Mouse (Mus musculus): ENCODE measurements around the gene Tmem120b. TPM values are rescaled to one million over a fixed set of nuclear protein-coding genes. Genes with fewer than 3 reads are reported as not detected.

The Tmem120b gene
- 5.8 and 7.6 TPM in 2 replicates for polyA plus RNA-seq (2012; rRNA removed)

DNA sequence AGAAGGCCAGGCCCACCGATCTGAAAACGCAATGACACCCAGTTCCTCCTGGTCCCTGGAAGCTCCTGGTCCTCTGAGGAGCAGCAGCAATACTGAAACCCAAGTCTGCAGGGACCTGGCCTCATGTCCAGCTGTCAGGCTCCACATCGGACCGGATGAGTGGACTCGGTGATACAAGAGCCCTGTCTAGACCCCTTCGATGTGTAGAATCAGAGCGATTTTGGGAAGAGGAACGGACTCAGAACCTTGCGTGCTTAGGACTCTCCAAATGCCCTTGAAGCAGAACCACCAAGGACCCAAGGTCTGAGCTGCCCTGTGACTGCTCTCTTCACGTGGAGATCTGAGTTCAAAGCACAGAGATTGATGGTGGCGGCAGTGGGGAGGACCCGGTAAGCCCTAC, at the start of gene Tmem120b:
Gene Tmem120b (plus strand): TSS at position 301 of the 400 bp plus-strand sequence.
- Histone ChIP-seq H3K27me3 (ENCODE audit: control insufficient read depth, insufficient read depth, low read length) (no peaks in the 10 kb centered on the region), H3K27ac (ENCODE audit: insufficient read depth, low read length) (no peak within 1 kb of the TSS), H3K4me3 (ENCODE audit: extremely low read depth, insufficient read depth, insufficient read length) (no peak within 1 kb of the TSS), H3K4me1 (ENCODE audit: control insufficient read depth, insufficient read depth, insufficient read length) (no peaks in the 10 kb centered on the region), H3K36me3 (ENCODE audit: control insufficient read depth, insufficient read depth, low read length) (no peaks in the 10 kb centered on the region)
- 84% methylated on average over 12 of the region's 12 CpGs for WGBS
- no peak for DNase-seq (ENCODE audit: low read depth in 1 of 2, low spot score in 2 of 2)
- TF ChIP-seq CTCF (IDR thresholded peaks at IDR 0.05; ENCODE audit: extremely low read depth, insufficient read depth, insufficient read length, insufficient replicate concordance) (no peak), POLR2A (IDR thresholded peaks at IDR 0.05; ENCODE audit: low read depth, low read length) (no peak)

DNA sequence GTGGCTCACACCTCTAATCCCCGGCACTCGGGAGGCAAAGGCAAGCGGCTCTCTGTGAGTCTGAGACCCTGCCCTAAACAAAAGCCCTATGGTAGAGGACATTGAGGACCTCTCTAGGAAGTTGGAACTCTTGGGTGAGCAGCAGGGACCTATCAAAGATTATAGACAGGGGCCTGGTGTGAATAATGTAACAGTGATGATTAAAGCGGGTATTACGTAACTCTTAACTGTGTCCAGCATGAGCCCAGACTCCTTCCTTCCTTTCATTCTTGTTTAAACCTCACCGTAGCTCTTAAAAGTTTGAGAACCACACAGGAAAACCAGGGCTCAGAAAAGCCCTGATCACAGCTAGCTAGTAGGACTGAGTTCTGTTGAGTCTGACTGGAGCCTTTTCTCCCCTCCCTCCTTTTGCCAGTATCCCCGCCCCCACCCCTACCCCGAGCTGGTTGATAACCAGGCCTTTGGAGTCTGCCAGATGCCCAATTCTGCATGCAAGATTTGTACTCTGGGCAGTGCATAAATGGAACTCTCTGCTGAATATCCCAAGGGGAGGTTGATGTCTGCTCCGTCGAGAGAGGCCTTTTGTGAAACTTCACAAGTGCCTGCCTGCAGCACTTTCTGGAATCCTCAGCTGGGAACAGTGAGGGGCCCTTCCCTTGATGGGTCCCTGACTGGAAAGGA, 48.7 kb upstream of the Tmem120b start:
- Histone ChIP-seq H3K27me3 (ENCODE audit: control insufficient read depth, insufficient read depth, low read length) (no peaks in the 10 kb centered on the region), H3K27ac (ENCODE audit: insufficient read depth, low read length) (0 out of 2 replicates have a peak overlapping the region, but pooled peaks have one; percentile 44), H3K4me3 (ENCODE audit: extremely low read depth, insufficient read depth, insufficient read length) (no peak overlapping the region), H3K36me3 (ENCODE audit: control insufficient read depth, insufficient read depth, low read length) (no peaks in the 10 kb centered on the region), H3K4me1 (ENCODE audit: control insufficient read depth, insufficient read depth, insufficient read length) (peaks cover 13% of the 10 kb centered on the region; the same call in 1 of the 2 replicates)
- WGBS = 35% methylated on average over 10 of the region's 10 CpGs
- DNase-seq (ENCODE audit: low read depth in 1 of 2, low spot score in 2 of 2) = no peak
- TF ChIP-seq POLR2A (IDR thresholded peaks at IDR 0.05; ENCODE audit: low read depth, low read length) (no peak), CTCF (IDR thresholded peaks at IDR 0.05; ENCODE audit: extremely low read depth, insufficient read depth, insufficient read length, insufficient replicate concordance) (no peak)

DNA sequence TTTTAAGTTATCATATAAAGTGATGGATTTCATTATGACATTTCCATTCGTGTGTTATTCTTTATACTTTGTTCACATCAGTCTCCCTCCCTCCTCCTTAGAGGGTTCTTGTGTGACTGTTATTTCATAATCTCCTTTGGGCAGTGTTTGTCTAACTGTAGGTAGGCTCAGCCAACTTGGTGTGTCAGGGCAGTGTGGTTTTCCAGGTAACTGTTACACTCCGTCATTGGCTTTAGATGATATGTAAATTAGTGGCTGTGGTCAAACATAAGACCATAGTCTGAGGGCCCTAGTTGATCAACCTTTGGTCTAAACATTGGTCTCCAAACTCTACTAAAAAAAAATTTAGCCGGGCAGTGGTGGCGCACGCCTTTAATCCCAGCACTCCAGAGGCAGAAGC, 47.8 kb upstream of the Tmem120b start:
- H3K36me3 ChIP-seq (ENCODE audit: control insufficient read depth, insufficient read depth, low read length) = no peaks in the 10 kb centered on the region
- peaks cover 17% of the 10 kb centered on the region; the same call in 1 of the 2 replicates for H3K4me1 ChIP-seq (ENCODE audit: control insufficient read depth, insufficient read depth, insufficient read length)
- H3K4me3 ChIP-seq (ENCODE audit: extremely low read depth, insufficient read depth, insufficient read length) = no peak overlapping the region
- DNase-seq (ENCODE audit: low read depth in 1 of 2, low spot score in 2 of 2) = no peak
- TF ChIP-seq CTCF (IDR thresholded peaks at IDR 0.05; ENCODE audit: extremely low read depth, insufficient read depth, insufficient read length, insufficient replicate concordance) (no peak), POLR2A (IDR thresholded peaks at IDR 0.05; ENCODE audit: low read depth, low read length) (no peak)
- 86% methylated on average over 5 of the region's 5 CpGs for WGBS
- no peak overlapping the region for H3K27ac ChIP-seq (ENCODE audit: insufficient read depth, low read length)
- H3K27me3 ChIP-seq (ENCODE audit: control insufficient read depth, insufficient read depth, low read length) = no peaks in the 10 kb centered on the region

DNA sequence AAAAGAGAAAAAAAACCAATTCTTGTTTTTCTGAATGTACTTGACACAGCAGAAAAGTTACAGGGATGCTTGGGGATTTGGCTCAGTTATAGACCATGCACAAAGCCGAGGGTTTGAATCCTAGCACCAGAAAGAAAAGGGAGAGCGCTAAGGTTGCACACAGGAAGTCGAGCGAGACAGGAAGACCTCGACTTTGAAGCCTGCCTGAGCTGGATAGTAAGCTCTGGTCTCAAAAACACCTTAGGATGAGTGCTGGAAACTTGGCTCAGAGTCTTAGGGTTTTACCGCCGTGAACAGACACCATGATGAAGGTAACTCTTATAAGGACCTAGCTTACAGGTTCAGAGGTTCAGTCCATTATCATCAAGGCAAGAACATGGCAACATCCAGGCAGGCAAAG, 46.8 kb upstream of the Tmem120b start:
- Histone ChIP-seq H3K36me3 (ENCODE audit: control insufficient read depth, insufficient read depth, low read length) (no peaks in the 10 kb centered on the region), H3K27ac (ENCODE audit: insufficient read depth, low read length) (no peak overlapping the region), H3K4me1 (ENCODE audit: control insufficient read depth, insufficient read depth, insufficient read length) (peaks cover 23% of the 10 kb centered on the region; the same call in 1 of the 2 replicates), H3K4me3 (ENCODE audit: extremely low read depth, insufficient read depth, insufficient read length) (no peak overlapping the region), H3K27me3 (ENCODE audit: control insufficient read depth, insufficient read depth, low read length) (no peaks in the 10 kb centered on the region)
- DNase-seq (ENCODE audit: low read depth in 1 of 2, low spot score in 2 of 2) = no peak
- TF ChIP-seq CTCF (IDR thresholded peaks at IDR 0.05; ENCODE audit: extremely low read depth, insufficient read depth, insufficient read length, insufficient replicate concordance) (no peak), POLR2A (IDR thresholded peaks at IDR 0.05; ENCODE audit: low read depth, low read length) (no peak)
- WGBS = 49% methylated on average over 7 of the region's 7 CpGs

DNA sequence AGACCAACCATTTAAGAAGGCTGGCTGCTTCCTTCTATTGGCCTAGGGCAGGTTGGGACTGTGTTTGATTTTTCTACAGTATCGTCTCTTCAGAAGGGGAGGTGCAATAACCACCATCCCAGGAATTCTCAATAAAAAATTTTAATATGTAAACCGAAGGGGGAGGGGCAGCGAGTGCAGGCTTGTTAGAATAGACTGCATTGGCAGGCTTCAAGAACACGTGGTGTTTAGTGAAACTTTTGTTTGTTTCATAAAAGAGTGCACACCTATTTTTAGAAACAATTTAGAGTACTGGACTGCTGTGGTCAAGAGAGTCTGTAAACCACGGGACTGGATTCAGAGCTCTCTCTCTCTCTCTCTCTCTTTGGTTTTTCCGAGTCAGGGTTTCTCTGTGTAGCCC, 45.2 kb upstream of the Tmem120b start:
- Histone ChIP-seq H3K4me3 (ENCODE audit: extremely low read depth, insufficient read depth, insufficient read length) (no peak overlapping the region), H3K27ac (ENCODE audit: insufficient read depth, low read length) (no peak overlapping the region), H3K27me3 (ENCODE audit: control insufficient read depth, insufficient read depth, low read length) (no peaks in the 10 kb centered on the region), H3K4me1 (ENCODE audit: control insufficient read depth, insufficient read depth, insufficient read length) (peaks cover 14% of the 10 kb centered on the region; the same call in 1 of the 2 replicates), H3K36me3 (ENCODE audit: control insufficient read depth, insufficient read depth, low read length) (no peaks in the 10 kb centered on the region)
- TF ChIP-seq CTCF (IDR thresholded peaks at IDR 0.05; ENCODE audit: extremely low read depth, insufficient read depth, insufficient read length, insufficient replicate concordance) (no peak), POLR2A (IDR thresholded peaks at IDR 0.05; ENCODE audit: low read depth, low read length) (no peak)
- 69% methylated on average over 6 of the region's 6 CpGs for WGBS
- no peak for DNase-seq (ENCODE audit: low read depth in 1 of 2, low spot score in 2 of 2)

DNA sequence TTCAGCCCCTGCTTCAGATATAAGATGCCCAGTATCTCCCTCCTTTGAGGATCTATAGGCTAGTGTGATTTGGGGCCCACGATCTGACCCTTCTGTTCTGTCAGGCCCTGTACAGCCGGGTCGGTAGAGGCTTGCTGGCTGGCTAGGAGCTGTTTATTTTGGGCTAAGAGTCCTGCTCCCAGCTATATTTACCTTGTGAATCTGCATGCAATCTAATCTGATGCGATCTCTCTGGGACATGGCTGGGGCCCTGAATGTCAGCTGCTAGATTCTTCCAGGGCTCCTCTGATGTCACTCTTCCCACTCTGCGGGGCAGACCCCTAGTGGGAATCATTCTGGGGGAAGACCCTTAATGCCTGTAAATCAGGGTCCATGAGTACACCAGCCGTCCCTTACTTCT, 43.9 kb upstream of the Tmem120b start:
- Histone ChIP-seq H3K36me3 (ENCODE audit: control insufficient read depth, insufficient read depth, low read length) (peaks cover 3% of the 10 kb centered on the region), H3K4me3 (ENCODE audit: extremely low read depth, insufficient read depth, insufficient read length) (no peak overlapping the region), H3K27me3 (ENCODE audit: control insufficient read depth, insufficient read depth, low read length) (no peaks in the 10 kb centered on the region), H3K4me1 (ENCODE audit: control insufficient read depth, insufficient read depth, insufficient read length) (peaks cover 12% of the 10 kb centered on the region; the same call in 1 of the 2 replicates), H3K27ac (ENCODE audit: insufficient read depth, low read length) (0 out of 2 replicates have a peak overlapping the region, but pooled peaks have one; percentile 18)
- TF ChIP-seq CTCF (IDR thresholded peaks at IDR 0.05; ENCODE audit: extremely low read depth, insufficient read depth, insufficient read length, insufficient replicate concordance) (no peak), POLR2A (IDR thresholded peaks at IDR 0.05; ENCODE audit: low read depth, low read length) (no peak)
- WGBS = 90% methylated on average over 6 of the region's 6 CpGs
- DNase-seq (ENCODE audit: low read depth in 1 of 2, low spot score in 2 of 2) = no peak
